Mouse (Mus musculus) megakaryocyte, embryonic 14.5 days (primary cell): Measurements from ENCODE around the gene Rmnd5b.

Experiments used
- FLI1 ChIP-seq: IDR thresholded peaks from 2 replicates; pipeline ENCODE4 v1.6.1; 2012; ENCODE audit warnings: low read length, inconsistent platforms, mixed read lengths
- GATA1 ChIP-seq: IDR thresholded peaks from 3 replicates; pipeline ENCODE4 v1.6.1; 2012; ENCODE audit warnings: mixed read lengths, low read length, inconsistent platforms, borderline replicate concordance

DNA sequence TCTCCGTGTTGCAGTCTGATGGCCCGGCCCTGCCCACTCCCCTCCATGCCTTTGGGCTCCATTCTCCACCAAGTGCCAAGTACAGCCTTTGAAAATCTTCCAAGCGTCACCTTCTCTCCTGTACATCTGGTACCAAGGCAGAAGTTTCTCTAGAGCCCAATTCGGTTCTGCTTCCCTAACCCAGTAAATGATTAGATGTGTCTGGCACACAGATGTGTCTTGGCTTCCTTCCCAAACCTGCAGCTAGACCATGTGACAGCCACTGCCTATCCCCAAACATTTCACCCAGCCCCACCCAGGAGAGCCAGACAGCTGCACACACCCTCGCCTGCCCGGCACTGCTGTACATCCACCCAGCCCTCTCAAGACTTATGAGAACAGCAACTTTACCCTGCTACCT, 23.0 kb upstream of the Rmnd5b start:
- TF ChIP-seq GATA1, result no peak
- TF ChIP-seq FLI1, result no peak
